Mouse (Mus musculus) heart, adult 2 months (tissue): ENCODE measurements around the gene Kdm2b.

Experiments used
- CTCF ChIP-seq: fragments of 200-600 bp; IDR thresholded peaks from 2 replicates; pipeline ENCODE4 v1.8.1; 2022; ENCODE audit warnings: antibody characterized with exemption, mild to moderate bottlenecking, moderate library complexity
- POLR2A ChIP-seq: fragments of 200-500 bp; IDR thresholded peaks from 2 replicates; pipeline ENCODE4 v1.6.1; 2011; ENCODE audit warnings: mild to moderate bottlenecking, low read depth, low read length, control low read depth; ENCODE audit not compliant: insufficient read depth

DNA sequence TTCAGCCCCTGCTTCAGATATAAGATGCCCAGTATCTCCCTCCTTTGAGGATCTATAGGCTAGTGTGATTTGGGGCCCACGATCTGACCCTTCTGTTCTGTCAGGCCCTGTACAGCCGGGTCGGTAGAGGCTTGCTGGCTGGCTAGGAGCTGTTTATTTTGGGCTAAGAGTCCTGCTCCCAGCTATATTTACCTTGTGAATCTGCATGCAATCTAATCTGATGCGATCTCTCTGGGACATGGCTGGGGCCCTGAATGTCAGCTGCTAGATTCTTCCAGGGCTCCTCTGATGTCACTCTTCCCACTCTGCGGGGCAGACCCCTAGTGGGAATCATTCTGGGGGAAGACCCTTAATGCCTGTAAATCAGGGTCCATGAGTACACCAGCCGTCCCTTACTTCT is 34.7 kb upstream of the Kdm2b start:
- no peak for TF ChIP-seq POLR2A
- no peak for TF ChIP-seq CTCF
